Mouse (Mus musculus) cerebellum, postnatal 4 days (tissue): ENCODE measurements at regions not wholly inside any gene's neighbourhood (a gene's known extent, or its start where the extent isn't known, plus 50 kb on each side); places are given as distances from the start of the nearest gene placed in this dataset.

Experiments
- DNase-seq, 2 experiments: peaks; one replicate each; pipeline ENCODE4 v3.0.0; 2022; ENCODE audit warnings: low spot score in 2 of 2, mixed read lengths in 1 of 2

DNA sequence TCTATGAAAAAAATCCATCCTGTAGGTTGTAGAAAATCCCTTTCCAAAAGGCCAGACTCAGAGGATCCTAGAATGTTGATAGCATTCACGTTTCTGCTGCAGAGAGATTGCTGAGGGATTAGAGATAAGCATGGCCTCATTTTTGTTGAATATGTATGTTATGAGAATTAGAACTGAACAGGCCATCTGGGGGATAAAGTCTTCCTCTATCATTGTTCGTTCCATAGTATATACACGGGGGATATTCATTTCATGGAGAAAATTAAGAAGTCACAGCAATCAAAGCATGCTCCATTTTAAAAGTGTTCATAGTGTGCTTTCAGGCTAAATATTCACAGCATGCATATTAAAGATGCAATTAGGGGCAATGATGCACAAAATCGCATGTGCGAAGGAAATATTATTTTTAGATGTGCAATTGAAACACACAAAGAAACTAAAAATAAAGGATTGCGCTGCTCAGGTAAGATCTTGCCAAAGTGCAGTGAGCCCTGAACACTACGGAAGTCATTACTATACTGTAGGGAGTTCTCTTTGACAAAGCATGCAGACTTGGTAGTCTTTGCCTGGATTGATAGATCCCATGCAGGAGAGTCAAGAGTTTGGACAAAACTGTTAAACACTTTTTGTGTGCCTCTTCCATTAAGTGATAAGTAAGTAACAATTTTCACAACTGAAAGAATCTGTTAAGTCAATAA is 511.5 kb downstream of the Phf3 start:
- DNase-seq: no peak

DNA sequence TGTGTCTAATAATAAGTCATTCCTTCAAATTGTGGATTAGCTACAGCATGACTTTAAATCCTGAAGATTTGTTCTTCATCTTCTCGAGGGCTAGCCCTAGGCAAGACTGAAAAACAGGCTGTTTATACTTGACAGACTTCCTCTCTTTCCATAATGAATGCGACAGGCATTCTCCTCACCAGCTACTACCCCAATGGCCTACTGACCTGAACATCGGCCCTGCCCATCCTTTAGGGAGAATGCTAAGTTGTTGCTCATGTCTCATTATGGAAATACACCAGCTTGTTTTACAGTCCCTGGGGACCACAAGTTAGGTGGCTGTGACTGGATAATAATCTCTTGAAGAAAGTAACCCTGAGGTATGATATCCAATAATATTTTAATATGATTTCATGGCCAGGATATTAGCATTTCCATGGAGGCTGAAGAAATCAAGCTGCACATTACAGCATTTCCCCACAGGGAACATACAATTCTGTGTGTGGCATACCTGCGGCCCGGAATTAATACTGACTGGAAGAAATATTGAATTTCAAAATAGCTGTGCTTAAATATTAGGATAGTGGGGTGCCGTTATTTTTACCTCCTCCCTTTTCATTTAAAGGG is 553.0 kb downstream of the Phf3 start:
- DNase-seq: no peak

DNA sequence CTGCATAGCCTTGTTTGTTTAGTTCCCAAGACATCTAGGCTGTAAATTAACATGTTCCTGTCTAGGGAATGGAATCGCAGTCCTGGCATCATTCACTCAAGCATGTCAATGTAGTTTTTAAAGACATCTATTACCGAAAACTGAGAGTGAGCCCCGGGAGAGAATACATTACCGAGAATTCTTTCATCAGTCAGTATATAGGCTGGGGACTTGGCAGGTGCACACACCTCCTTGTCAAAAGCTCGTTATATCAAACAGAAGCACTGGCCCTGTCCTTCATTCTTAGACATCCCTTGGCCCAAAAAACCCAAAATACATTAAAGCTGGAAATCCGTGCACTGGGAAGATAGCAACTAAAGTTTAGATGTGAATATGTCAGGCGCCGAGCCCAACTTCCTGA is 555.5 kb downstream of the Phf3 start:
- no peak for DNase-seq

DNA sequence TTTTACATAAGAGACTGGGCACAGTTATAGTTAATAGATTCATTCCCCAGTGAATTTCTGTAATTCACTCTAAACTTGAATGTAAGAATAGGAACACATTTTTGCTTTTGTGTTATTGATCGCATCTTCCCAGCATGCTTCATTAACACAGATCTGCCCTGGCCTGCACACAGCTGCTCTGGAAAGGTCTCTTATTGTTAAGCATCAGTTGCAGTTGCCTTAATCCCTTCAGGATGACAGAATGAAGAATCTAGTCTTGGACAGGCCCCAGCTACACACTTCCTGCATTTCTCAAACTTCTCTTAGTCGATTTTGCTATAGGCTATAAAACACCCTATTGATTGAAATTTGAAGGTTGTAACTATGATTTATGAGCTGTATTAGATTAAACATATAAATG is 584.6 kb downstream of the Phf3 start:
- DNase-seq: no peak

DNA sequence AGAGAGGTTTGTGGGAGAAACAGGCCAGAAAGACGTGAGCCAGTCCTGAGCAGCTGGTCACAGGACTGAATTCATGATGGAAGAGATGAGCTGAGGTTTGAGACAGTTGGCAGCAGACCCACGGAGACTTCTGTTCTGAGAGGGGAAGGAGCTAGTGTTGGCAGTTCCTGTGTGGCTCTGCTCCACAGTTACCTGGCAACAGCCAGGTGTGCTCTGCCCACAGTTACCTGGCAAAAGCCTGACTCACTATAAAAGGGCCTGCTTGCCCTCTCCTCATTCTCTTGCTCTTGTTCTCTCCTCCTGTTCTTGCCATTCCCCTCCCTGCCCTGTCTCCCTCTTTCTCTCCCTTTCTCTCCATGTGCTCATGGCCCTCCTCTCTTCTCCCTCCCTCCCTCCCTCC is 611.3 kb downstream of the Phf3 start:
- no peak for DNase-seq

- DNase-seq: no peak
These were observed 614.2 kb downstream of the Phf3 start for GRCm38 (mm10) chr1:30259547-30259946.

- DNase-seq: no peak
These were observed 656.9 kb downstream of the Phf3 start for GRCm38 (mm10) chr1:30216764-30217348.

GRCm38 (mm10) chr1:30204608-30205262 is 669.0 kb downstream of the Phf3 start:
- no peak for DNase-seq

DNA sequence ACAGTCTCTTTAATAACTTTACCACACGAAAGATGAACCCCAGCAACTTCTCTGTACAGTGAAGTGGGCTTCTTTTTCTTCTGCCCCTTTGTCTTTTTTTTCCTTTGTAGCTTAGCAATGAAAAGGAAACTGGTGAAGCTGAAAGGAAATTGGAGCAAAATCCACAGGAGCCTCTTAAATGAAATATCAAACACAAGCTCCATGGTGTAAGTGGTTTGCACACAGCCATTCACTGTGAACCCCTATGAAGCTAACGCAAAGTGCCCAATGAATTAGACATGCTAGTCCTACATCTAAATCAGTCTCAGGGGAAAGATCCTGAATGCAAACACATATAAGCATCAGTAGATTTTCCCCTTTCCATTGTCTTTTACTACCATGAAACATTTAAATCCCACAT is 697.5 kb downstream of the Phf3 start:
- no peak for DNase-seq

DNA sequence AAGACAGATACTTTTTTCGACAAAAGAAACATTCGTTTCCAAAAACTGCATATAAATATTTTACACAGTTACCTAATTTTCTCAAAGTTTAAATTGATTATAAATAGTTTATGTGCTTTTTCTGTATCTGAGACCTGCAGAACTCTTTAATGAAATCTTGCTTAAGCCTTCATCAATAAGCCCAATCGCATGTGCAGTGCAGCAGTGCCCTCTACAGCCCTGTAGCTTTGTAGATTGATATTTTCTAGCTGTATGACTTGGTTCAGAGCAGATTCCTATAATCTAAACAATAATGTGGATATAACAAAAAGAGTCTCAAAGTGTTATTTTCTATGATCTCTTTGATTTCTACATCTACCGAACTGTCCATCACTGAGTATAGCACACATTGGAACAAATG is 728.7 kb downstream of the Phf3 start:
- DNase-seq: peak in 1 of 2 experiments; percentile 46

DNA sequence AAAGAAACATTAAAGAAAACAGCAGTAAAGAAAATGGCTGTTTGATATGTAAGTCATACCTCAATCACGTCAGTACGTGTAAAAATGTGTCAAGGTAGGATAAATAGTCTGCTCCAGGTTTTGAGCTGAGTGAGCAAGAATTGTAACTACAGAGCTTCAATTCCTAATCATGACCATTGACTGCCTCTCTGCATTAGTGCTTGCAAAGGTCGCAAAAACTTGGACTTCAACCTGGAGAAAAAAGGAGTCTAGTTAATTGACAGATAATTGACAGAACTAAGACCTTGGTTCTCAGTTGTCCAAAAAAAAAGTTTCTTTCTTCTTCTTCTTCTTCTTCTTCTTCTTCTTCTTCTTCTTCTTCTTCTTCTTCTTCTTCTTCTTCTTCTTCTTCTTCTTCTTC is 759.5 kb downstream of the Phf3 start:
- no peak for DNase-seq
